Mouse (Mus musculus): ENCODE measurements around the gene Guca1a.

The Guca1a gene

DNA sequence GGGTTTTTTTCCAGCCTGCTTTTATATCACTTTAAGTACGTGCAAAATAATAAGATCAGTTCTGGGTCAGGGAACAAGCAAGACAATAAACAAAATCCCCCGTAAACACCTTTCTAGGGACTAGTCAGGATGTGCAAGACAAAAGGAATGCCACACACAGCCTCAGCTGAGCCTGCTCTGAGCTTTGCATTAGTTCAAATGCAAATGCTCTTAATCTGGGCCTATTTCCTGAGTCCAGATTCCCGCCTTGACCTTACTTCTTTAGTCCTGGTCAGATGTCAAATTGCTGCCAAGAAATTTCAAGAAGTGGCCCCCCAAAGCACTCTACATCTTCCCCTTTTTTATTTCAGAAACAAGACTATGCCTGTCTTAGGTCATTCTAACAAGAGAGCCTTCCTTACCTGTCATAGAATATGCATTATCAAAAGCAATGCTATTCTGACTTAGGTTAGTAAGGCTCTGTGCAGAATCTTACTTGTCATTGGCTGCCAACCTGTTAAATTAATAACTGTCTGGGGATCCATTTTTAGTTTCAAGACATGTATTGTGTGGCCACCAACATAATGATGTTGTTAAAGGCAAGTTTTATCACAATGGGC lies 50.6 kb downstream of the Guca1a start:
- no peak for DNase-seq (ENCODE audit: low read depth in 1 of 2, low spot score in 2 of 2)

Data from monocyte, adult 2 months (primary cell).